Mouse (Mus musculus) C2C12 (cell line): Measurements from ENCODE around the gene Lrrd1.

Source experiments
- CEBPB ChIP-seq: IDR thresholded peaks from one replicate; pipeline ENCODE4 v1.6.1; 2011; ENCODE audit warnings: low read depth, mild to moderate bottlenecking, control low read depth, moderate library complexity
- CTCF ChIP-seq: IDR thresholded peaks from one replicate; pipeline ENCODE4 v1.5.1; 2011; ENCODE audit not compliant: control insufficient read depth, insufficient read depth, insufficient read length
- MAX ChIP-seq: IDR thresholded peaks from one replicate; pipeline ENCODE4 v1.6.1; 2011; ENCODE audit warnings: mild to moderate bottlenecking, control low read depth
- MYOD1 ChIP-seq: IDR thresholded peaks from one replicate; pipeline ENCODE4 v1.6.1; 2011; ENCODE audit warnings: low read depth; ENCODE audit not compliant: control insufficient read depth, insufficient read length
- USF1 ChIP-seq: IDR thresholded peaks from one replicate; pipeline ENCODE4 v1.6.1; 2011; ENCODE audit warnings: low read depth, mild to moderate bottlenecking, control low read depth, moderate library complexity

DNA sequence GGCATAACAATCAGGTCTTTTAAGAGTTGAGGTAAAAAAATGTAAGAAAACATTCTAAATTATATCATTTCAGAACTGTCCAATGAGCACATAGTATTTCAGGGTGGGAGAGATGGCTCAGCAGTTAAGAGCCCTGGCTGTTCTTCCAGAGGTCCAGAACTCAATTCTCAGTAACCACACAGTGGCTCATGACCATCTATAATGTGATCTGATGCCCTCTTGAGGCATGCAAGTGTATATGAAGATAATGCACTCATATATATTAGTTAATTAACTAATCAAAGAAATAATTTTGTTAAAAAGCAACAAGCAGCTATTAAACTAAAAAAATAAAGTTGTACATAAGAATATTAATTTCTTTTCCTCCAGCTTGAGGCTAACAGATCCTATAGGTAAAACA is 44.2 kb downstream of the Lrrd1 start:
- TF ChIP-seq CTCF = no peak
- no peak for TF ChIP-seq MAX
- no peak for TF ChIP-seq CEBPB
- TF ChIP-seq MYOD1 = no peak
- TF ChIP-seq USF1 = no peak
